Mouse (Mus musculus) ES-E14 (cell line): ENCODE data around the gene Nebl. TPM values are rescaled to one million over a fixed set of nuclear protein-coding genes. Genes with fewer than 3 reads are reported as not detected.

Source experiments
- DNase-seq: peaks from one replicate; pipeline ENCODE4 v3.0.0-alpha.2; 2013; ENCODE audit warnings: low read depth, low spot score
- H3K27ac ChIP-seq: 2 replicates; pipeline ENCODE4 v1.5.1; 2012; ENCODE audit warnings: low read depth, mild to moderate bottlenecking, low read length, moderate library complexity, mixed read lengths; ENCODE audit not compliant: poor library complexity, insufficient read depth, severe bottlenecking
- H3K36me3 ChIP-seq: 2 replicates; pipeline ENCODE4 v1.6.1; 2012; ENCODE audit warnings: mild to moderate bottlenecking, low read length, moderate library complexity, mixed read lengths; ENCODE audit not compliant: control insufficient read depth, poor library complexity, insufficient read depth, severe bottlenecking
- H3K4me1 ChIP-seq, 2 experiments: fragments of 150-350 bp in 1 of 2; sonication (generic) in 1 of 2; 2 replicates each; pipeline ENCODE4 v1.6.1; 2012; ENCODE audit warnings: low read length in 2 of 2, mild to moderate bottlenecking in 1 of 2, mixed read lengths in 1 of 2; ENCODE audit not compliant: control insufficient read depth in 2 of 2, insufficient read depth in 2 of 2, poor library complexity in 1 of 2
- H3K4me3 ChIP-seq, 2 experiments: fragments of 150-350 bp in 1 of 2; sonication (generic) in 1 of 2; 2 replicates each; pipeline ENCODE4 v1.5.1; 2012; ENCODE audit warnings: low read length in 2 of 2, low read depth in 1 of 2, mild to moderate bottlenecking in 1 of 2, mixed read lengths in 1 of 2; ENCODE audit not compliant: insufficient read depth in 1 of 2, poor library complexity in 1 of 2, severe bottlenecking in 1 of 2
- H3K9ac ChIP-seq: 2 replicates; pipeline ENCODE4 v1.6.1; 2012; ENCODE audit warnings: low read depth, mild to moderate bottlenecking, low read length, mixed read lengths; ENCODE audit not compliant: poor library complexity, insufficient read depth, severe bottlenecking
- H3K9me3 ChIP-seq: fragments of 150-350 bp; sonication (generic); 2 replicates; pipeline ENCODE4 v1.6.1; 2012; ENCODE audit warnings: low read depth, mild to moderate bottlenecking, low read length; ENCODE audit not compliant: control insufficient read depth, insufficient read depth
- CHD2 ChIP-seq: IDR thresholded peaks from 2 replicates; pipeline ENCODE4 v1.6.1; 2014; ENCODE audit warnings: mild to moderate bottlenecking, low read depth, low read length, inconsistent platforms
- HCFC1 ChIP-seq: IDR thresholded peaks from 2 replicates; pipeline ENCODE4 v1.6.1; 2012; ENCODE audit warnings: low read length, inconsistent platforms, borderline replicate concordance; ENCODE audit not compliant: insufficient read depth
- MAFK ChIP-seq: IDR thresholded peaks from 2 replicates; pipeline ENCODE4 v1.6.1; 2014; ENCODE audit warnings: mild to moderate bottlenecking, low read depth, low read length, inconsistent platforms; ENCODE audit not compliant: insufficient read depth
- ZC3H11A ChIP-seq: IDR thresholded peaks from 2 replicates; pipeline ENCODE4 v1.6.1; 2012; ENCODE audit warnings: low read depth, mild to moderate bottlenecking, inconsistent platforms, low read length, borderline replicate concordance
- ZNF384 ChIP-seq: IDR thresholded peaks from 2 replicates; pipeline ENCODE4 v1.6.1; 2012; ENCODE audit warnings: low read depth, low read length, inconsistent platforms
- in situ Hi-C, 2 experiments: fragments of 600-800 bp; cut with MboI; formaldehyde crosslinking; loops; one replicate each; pipeline ENCODE4 v1.15.1; 2025; ENCODE audit warnings: low sequenced_read_pairs in 2 of 2, inconsistent platforms in 1 of 2; ENCODE audit not compliant: unreplicated experiment in 2 of 2
- total RNA-seq: library from RNA; depleted of rRNA; stranded (reverse); fragments of 300-350 nt; gene quantifications from 2 replicates; pipeline ENCODE4 v1.2.3, GENCODE M21; 2012

Nebl gene
- total RNA-seq, 1 experiment, result 1.2 TPM

GRCm38 (mm10) chr2:17405899-17406531 lies 325.2 kb downstream of the Nebl start:
- no peaks in the 10 kb centered on the region for H3K36me3 ChIP-seq
- no peaks in the 10 kb centered on the region for H3K9me3 ChIP-seq
- TF ChIP-seq HCFC1 (no peak), ZC3H11A (no peak), CHD2 (no peak), MAFK (no peak), ZNF384 (no peak)
- H3K9ac ChIP-seq, result no peak overlapping the region
- H3K27ac ChIP-seq, result no peak overlapping the region
- no peaks in the 10 kb centered on the region for H3K4me1 ChIP-seq
- DNase-seq, result no peak
- in situ Hi-C loops, result no loop called here
- no peak overlapping the region for H3K4me3 ChIP-seq

GRCm38 (mm10) chr2:17402511-17402910 lies 328.8 kb downstream of the Nebl start:
- H3K4me1 ChIP-seq, result no peaks in the 10 kb centered on the region
- in situ Hi-C loops, result no loop called here
- H3K9me3 ChIP-seq, result no peaks in the 10 kb centered on the region
- no peak for TF ChIP-seq ZNF384
- no peak for TF ChIP-seq ZC3H11A
- no peak for TF ChIP-seq MAFK
- TF ChIP-seq CHD2, result no peak
- TF ChIP-seq HCFC1, result no peak
- H3K27ac ChIP-seq, result no peak overlapping the region
- no peak for DNase-seq
- no peaks in the 10 kb centered on the region for H3K36me3 ChIP-seq
- H3K9ac ChIP-seq, result no peak overlapping the region
- no peak overlapping the region for H3K4me3 ChIP-seq

GRCm38 (mm10) chr2:17396235-17396634 lies 335.0 kb downstream of the Nebl start:
- Histone ChIP-seq H3K9ac (no peak overlapping the region), H3K27ac (no peak overlapping the region), H3K9me3 (no peaks in the 10 kb centered on the region), H3K36me3 (no peaks in the 10 kb centered on the region), H3K4me3 (no peak overlapping the region), H3K4me1 (no peaks in the 10 kb centered on the region)
- TF ChIP-seq MAFK, result no peak
- TF ChIP-seq ZC3H11A, result no peak
- no peak for TF ChIP-seq ZNF384
- no peak for TF ChIP-seq HCFC1
- TF ChIP-seq CHD2, result no peak
- DNase-seq, result no peak
- in situ Hi-C loops, result no loop called here

GRCm38 (mm10) chr2:17391389-17391788 lies 339.9 kb downstream of the Nebl start:
- Histone ChIP-seq H3K9me3 (no peaks in the 10 kb centered on the region), H3K4me3 (no peak overlapping the region), H3K27ac (no peak overlapping the region), H3K9ac (no peak overlapping the region), H3K4me1 (no peaks in the 10 kb centered on the region), H3K36me3 (no peaks in the 10 kb centered on the region)
- in situ Hi-C loops, result no loop called here
- no peak for DNase-seq
- TF ChIP-seq MAFK, result no peak
- no peak for TF ChIP-seq CHD2
- no peak for TF ChIP-seq ZC3H11A
- TF ChIP-seq ZNF384, result no peak

- H3K36me3 ChIP-seq, result no peaks in the 10 kb centered on the region
These were observed 340.6 kb downstream of the Nebl start for GRCm38 (mm10) chr2:17390513-17391200.

More at GRCm38 (mm10) chr2:17390513-17391200, 340.6 kb downstream of the Nebl start:
- H3K9me3 ChIP-seq, result no peaks in the 10 kb centered on the region
- no peak for DNase-seq
- no peak overlapping the region for H3K9ac ChIP-seq
- H3K4me1 ChIP-seq, result no peaks in the 10 kb centered on the region
- no peak for TF ChIP-seq MAFK
- TF ChIP-seq ZNF384, result no peak
- TF ChIP-seq HCFC1, result no peak
- no peak for TF ChIP-seq CHD2
- TF ChIP-seq ZC3H11A, result no peak
- in situ Hi-C loops, result no loop called here
- no peak overlapping the region for H3K4me3 ChIP-seq
- no peak overlapping the region for H3K27ac ChIP-seq
